Mouse (Mus musculus) heart, embryonic 16.5 days (tissue): ENCODE results near the gene Cpt2. TPM values are rescaled to one million over a fixed set of nuclear protein-coding genes. Genes with fewer than 3 reads are reported as not detected.

Experiments
- ATAC-seq: fragments of 200-750 bp; cut with Nextera tagmentation; replicated peaks from 2 replicates; pipeline ENCODE4 v1.8.0; 2017; ENCODE audit warnings: moderate number of reproducible peaks; ENCODE audit not compliant: insufficient read depth, low FRiP score; ENCODE audit errors: extremely low read depth
- H3K27ac ChIP-seq: fragments of 300-500 bp; sonication (generic); 2 replicates; pipeline ENCODE4 v1.5.1; 2014; ENCODE audit warnings: mild to moderate bottlenecking, low read length, control low read depth, moderate library complexity
- H3K27me3 ChIP-seq: fragments of 300-500 bp; sonication (generic); 2 replicates; pipeline ENCODE4 v1.6.1; 2014; ENCODE audit warnings: low read length, mixed read lengths; ENCODE audit not compliant: control insufficient read depth, insufficient read depth
- H3K36me3 ChIP-seq: fragments of 300-500 bp; sonication (generic); 2 replicates; pipeline ENCODE4 v1.6.1; 2014; ENCODE audit not compliant: control insufficient read depth, insufficient read depth
- H3K4me1 ChIP-seq: fragments of 300-500 bp; sonication (generic); 2 replicates; pipeline ENCODE4 v1.6.1; 2014; ENCODE audit warnings: low read length, mixed read lengths; ENCODE audit not compliant: control insufficient read depth, insufficient read depth
- H3K4me2 ChIP-seq: fragments of 300-500 bp; sonication (generic); 2 replicates; pipeline ENCODE4 v1.6.1; 2014; ENCODE audit warnings: low read depth, mild to moderate bottlenecking, control low read depth, low read length
- H3K4me3 ChIP-seq: fragments of 300-500 bp; sonication (generic); 2 replicates; pipeline ENCODE4 v1.5.1; 2014; ENCODE audit warnings: mild to moderate bottlenecking, control low read depth, low read length
- H3K9ac ChIP-seq: fragments of 300-500 bp; sonication (generic); 2 replicates; pipeline ENCODE4 v1.6.1; 2014; ENCODE audit warnings: low read length, control low read depth
- H3K9me3 ChIP-seq: fragments of 300-500 bp; sonication (generic); replicated peaks from 2 replicates; pipeline ENCODE4 v1.6.1; 2016; ENCODE audit warnings: low read length; ENCODE audit not compliant: control insufficient read depth
- WGBS: fragments of 180-500 bp; shearing (Covaris S2); extraction: QIAGEN DNeasy Blood & Tissue Kit; methylation state at CpG from one replicate; pipeline ENCODE4 v1.1.7; 2014; 5-methylcytosine and 5-hydroxymethylcytosine counted together
- polyA plus RNA-seq: library from polyadenylated mRNA; unstranded; fragments of >200 nt; fragmentation: Nextera tagmentation; extraction: Ambion mirVana; gene quantifications from 2 replicates; pipeline ENCODE4 v1.2.1, GENCODE M21; 2015

Cpt2 gene
- 62.8 and 69.2 TPM in 2 replicates for polyA plus RNA-seq

GRCm38 (mm10) chr4:107923145-107923802, at the start of gene Cpt2:
Gene Cpt2 (minus strand): TSS chr4:107923610.
- WGBS: under 1% methylated on average over 38 of the region's 38 CpGs
- H3K36me3 ChIP-seq: no peaks in the 10 kb centered on the region
- no peaks in the 10 kb centered on the region for H3K9me3 ChIP-seq
- H3K27ac ChIP-seq: peak within 1 kb of the TSS; percentile 82
- peak within 1 kb of the TSS; percentile 91 for H3K4me2 ChIP-seq
- H3K27me3 ChIP-seq: no peaks in the 10 kb centered on the region
- peak within 1 kb of the TSS; percentile 96 for H3K9ac ChIP-seq
- peak; percentile 96 for ATAC-seq
- H3K4me1 ChIP-seq: peaks cover 29% of the 10 kb centered on the region
- peak within 1 kb of the TSS; percentile 89 for H3K4me3 ChIP-seq

- Histone ChIP-seq H3K27me3 (no peaks in the 10 kb centered on the region), H3K4me2 (no peak overlapping the region), H3K9me3 (no peaks in the 10 kb centered on the region), H3K27ac (no peak overlapping the region), H3K4me3 (no peak overlapping the region), H3K9ac (no peak overlapping the region), H3K36me3 (no peaks in the 10 kb centered on the region), H3K4me1 (no peaks in the 10 kb centered on the region)
- 90% methylated on average over 1 of the region's 1 CpGs for WGBS
- ATAC-seq: no peak
These were observed 47.8 kb upstream of the Cpt2 start for GRCm38 (mm10) chr4:107971162-107971561.

- Histone ChIP-seq H3K27me3 (no peaks in the 10 kb centered on the region), H3K9me3 (no peaks in the 10 kb centered on the region), H3K4me1 (no peaks in the 10 kb centered on the region), H3K9ac (no peak overlapping the region), H3K4me3 (no peak overlapping the region), H3K4me2 (no peak overlapping the region), H3K36me3 (no peaks in the 10 kb centered on the region), H3K27ac (no peak overlapping the region)
- no peak for ATAC-seq
These were observed 46.4 kb upstream of the Cpt2 start for GRCm38 (mm10) chr4:107969781-107970180.

GRCm38 (mm10) chr4:107967966-107968682, 44.7 kb upstream of the Cpt2 start, which contains the start of gene Slc1a7:
Gene Slc1a7 (plus strand): TSS chr4:107968332.
- Histone ChIP-seq H3K4me3 (no peak within 1 kb of the TSS), H3K4me2 (no peak within 1 kb of the TSS), H3K27me3 (no peaks in the 10 kb centered on the region), H3K4me1 (no peaks in the 10 kb centered on the region), H3K27ac (no peak within 1 kb of the TSS), H3K9ac (no peak within 1 kb of the TSS), H3K36me3 (no peaks in the 10 kb centered on the region), H3K9me3 (no peaks in the 10 kb centered on the region)
- ATAC-seq: no peak; the same call in 1 of the 2 replicates
- 69% methylated on average over 16 of the region's 16 CpGs for WGBS

- Histone ChIP-seq H3K4me3 (no peak overlapping the region), H3K36me3 (no peaks in the 10 kb centered on the region), H3K27me3 (no peaks in the 10 kb centered on the region), H3K4me2 (no peak overlapping the region), H3K4me1 (peaks cover 12% of the 10 kb centered on the region), H3K9ac (no peak overlapping the region), H3K27ac (no peak overlapping the region), H3K9me3 (no peaks in the 10 kb centered on the region)
- ATAC-seq: no peak
- WGBS: 40% methylated on average over 5 of the region's 5 CpGs
These were observed 43.2 kb upstream of the Cpt2 start for GRCm38 (mm10) chr4:107966416-107967109.

- 92% methylated on average over 2 of the region's 2 CpGs for WGBS
- Histone ChIP-seq H3K4me1 (peaks cover 14% of the 10 kb centered on the region), H3K9ac (no peak overlapping the region), H3K27me3 (no peaks in the 10 kb centered on the region), H3K9me3 (no peaks in the 10 kb centered on the region), H3K36me3 (no peaks in the 10 kb centered on the region), H3K27ac (peak overlapping the region; percentile 93), H3K4me2 (no peak overlapping the region), H3K4me3 (no peak overlapping the region)
- ATAC-seq: no peak
These were observed 39.4 kb upstream of the Cpt2 start for GRCm38 (mm10) chr4:107962792-107963191.

GRCm38 (mm10) chr4:107962044-107962732, 38.8 kb upstream of the Cpt2 start:
- WGBS: 18% methylated on average over 11 of the region's 11 CpGs
- Histone ChIP-seq H3K9me3 (no peaks in the 10 kb centered on the region), H3K4me1 (peaks cover 14% of the 10 kb centered on the region), H3K4me3 (no peak overlapping the region), H3K27me3 (no peaks in the 10 kb centered on the region), H3K27ac (peak overlapping the region; percentile 93), H3K4me2 (peak overlapping the region; percentile 18; the same call in 1 of the 2 replicates), H3K9ac (no peak overlapping the region), H3K36me3 (no peaks in the 10 kb centered on the region)
- ATAC-seq: peak; percentile 99

GRCm38 (mm10) chr4:107958487-107958886, 35.1 kb upstream of the Cpt2 start:
- Histone ChIP-seq H3K9me3 (no peaks in the 10 kb centered on the region), H3K27ac (no peak overlapping the region), H3K36me3 (no peaks in the 10 kb centered on the region), H3K4me1 (peaks cover 14% of the 10 kb centered on the region), H3K4me2 (no peak overlapping the region), H3K4me3 (no peak overlapping the region), H3K9ac (no peak overlapping the region), H3K27me3 (no peaks in the 10 kb centered on the region)
- 88% methylated on average over 7 of the region's 7 CpGs for WGBS
- no peak for ATAC-seq
